20 mouse cellular contexts compared by ENCODE assay signal in the genomic region with DNA sequence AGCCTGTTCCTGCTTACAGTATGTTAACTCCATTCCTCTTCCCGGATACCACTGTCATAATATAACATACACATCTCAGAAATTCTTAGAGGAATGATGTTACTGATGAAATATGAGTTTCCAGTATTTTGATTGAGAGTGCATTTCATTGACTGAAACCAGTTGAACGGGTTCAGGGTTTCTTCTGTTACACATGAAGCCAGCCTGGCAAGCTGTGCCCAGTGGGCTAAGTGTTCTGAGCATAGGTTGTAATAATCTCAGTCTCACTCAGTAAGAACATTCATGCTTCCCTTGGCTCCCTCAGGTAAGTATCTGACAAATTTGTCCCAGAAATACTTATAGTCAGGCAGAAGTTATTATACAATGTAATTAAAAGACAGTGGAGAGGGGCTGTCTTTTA. TPM values are rescaled to one million over a fixed set of nuclear protein-coding genes. Genes with fewer than 3 reads are reported as not detected.
"Had no signal": no experiment of that assay in that cellular context is flagged by ENCODE, and none has a peak within 500 bp of the region (broad histone marks: within the 10 kb centered on the region; RNA-seq: fewer than 3 reads in every experiment).

No protein-coding gene starts in this region.

- DNase-seq: kidney, adult 11 months; kidney, adult 8-10 months; kidney, postnatal 10 days; midbrain, embryonic 14.5 days; thymus, adult 18-20 months; thymus, postnatal 36 days had no signal

- H3K9me3 ChIP-seq: intestine, embryonic 15.5 days; kidney, embryonic 15.5 days; limb, embryonic 10.5 days; limb, embryonic 13.5 days; liver, embryonic 12.5 days; liver, embryonic 15.5 days had no signal

- ATAC-seq: intestine, embryonic 15.5 days; liver, embryonic 12.5 days had no signal

- H3K27me3 ChIP-seq: intestine, embryonic 15.5 days; kidney, embryonic 15.5 days; limb, embryonic 13.5 days; liver, embryonic 12.5 days; liver, embryonic 15.5 days had no signal

- H3K27ac ChIP-seq: intestine, embryonic 15.5 days; kidney, embryonic 15.5 days; limb, embryonic 10.5 days; limb, embryonic 13.5 days; liver, embryonic 12.5 days; liver, embryonic 15.5 days had no signal

- H3K4me1 ChIP-seq: intestine, embryonic 15.5 days; kidney, embryonic 15.5 days; limb, embryonic 13.5 days; liver, embryonic 12.5 days; liver, embryonic 15.5 days had no signal

- H3K4me2 ChIP-seq: intestine, embryonic 15.5 days; kidney, embryonic 15.5 days; limb, embryonic 13.5 days; liver, embryonic 12.5 days; liver, embryonic 15.5 days; midbrain, embryonic 11.5 days had no signal

- H3K36me3 ChIP-seq: intestine, embryonic 15.5 days; kidney, embryonic 15.5 days; limb, embryonic 10.5 days; limb, embryonic 13.5 days; liver, embryonic 12.5 days; liver, embryonic 15.5 days had no signal

- H3K4me3 ChIP-seq: intestine, embryonic 15.5 days; kidney, embryonic 15.5 days; limb, embryonic 10.5 days; limb, embryonic 13.5 days; liver, embryonic 12.5 days; liver, embryonic 15.5 days had no signal

- H3K9ac ChIP-seq: intestine, embryonic 15.5 days; kidney, embryonic 15.5 days; limb, embryonic 13.5 days; liver, embryonic 12.5 days; liver, embryonic 15.5 days had no signal

RNA-seq across cellular contexts. Expression of a gene that starts 18.5 kb away (rescaled TPM):
- total RNA-seq: megakaryocyte progenitor cell, adult 5-6 weeks; megakaryocyte-erythroid progenitor cell, adult 5-6 weeks; midbrain, postnatal 0 days had no signal
- polyA plus RNA-seq: limb, embryonic 10.5 days; liver, embryonic 12.5 days; liver, embryonic 15.5 days; midbrain, embryonic 11.5 days; neural tube, embryonic 14.5 days; small intestine, adult 2 months; spleen, adult 2 months; stomach, embryonic 16.5 days had no signal
